Mouse (Mus musculus) liver, adult 2 months (tissue): ENCODE results near the gene Gfral. TPM values are rescaled to one million over a fixed set of nuclear protein-coding genes. Genes with fewer than 3 reads are reported as not detected.
"Not testable (repeated sequence)": the region's sequence is repeated elsewhere in the genome, so short reads cannot be mapped to it uniquely, and the experiment has no call there.

Source experiments
- DNase-seq: peaks from one replicate; pipeline ENCODE4 v3.0.0-alpha.2; 2011; ENCODE audit warnings: low read depth, low spot score; ENCODE audit errors: extremely low read depth
- H3K27ac ChIP-seq: fragments of 200-500 bp; replicated peaks from 2 replicates; pipeline ENCODE4 v1.5.1; 2012; ENCODE audit warnings: low read depth, mild to moderate bottlenecking, control low read depth, inconsistent platforms, low read length; ENCODE audit not compliant: insufficient read depth
- H3K27me3 ChIP-seq: fragments of 200-500 bp; 2 replicates; pipeline ENCODE4 v1.6.1; 2012; ENCODE audit warnings: mild to moderate bottlenecking, moderate library complexity, low read length, inconsistent platforms; ENCODE audit not compliant: control insufficient read depth, insufficient read depth
- H3K36me3 ChIP-seq: fragments of 200-500 bp; 2 replicates; pipeline ENCODE4 v1.6.1; 2012; ENCODE audit warnings: low read length, inconsistent platforms; ENCODE audit not compliant: control insufficient read depth, insufficient read depth
- H3K4me1 ChIP-seq: fragments of 200-500 bp; 2 replicates; pipeline ENCODE4 v1.6.1; 2011; ENCODE audit warnings: low read length; ENCODE audit not compliant: control insufficient read depth, insufficient read depth
- H3K4me3 ChIP-seq: fragments of 200-500 bp; 2 replicates; pipeline ENCODE4 v1.5.1; 2011; ENCODE audit warnings: low read depth, mild to moderate bottlenecking, control low read depth, low read length, moderate library complexity; ENCODE audit not compliant: insufficient read depth
- H3K79me2 ChIP-seq: fragments of 200-500 bp; 2 replicates; pipeline ENCODE4 v1.6.1; 2012; ENCODE audit warnings: inconsistent platforms, mild to moderate bottlenecking, low read length, moderate library complexity; ENCODE audit not compliant: control insufficient read depth, insufficient read depth
- H3K9ac ChIP-seq: fragments of 200-500 bp; 2 replicates; pipeline ENCODE4 v1.6.1; 2012; ENCODE audit warnings: low read depth, mild to moderate bottlenecking, control low read depth, inconsistent platforms, low read length
- CTCF ChIP-seq: fragments of 200-500 bp; IDR thresholded peaks from 2 replicates; pipeline ENCODE4 v1.5.1; 2011; ENCODE audit warnings: low read depth, low read length, control low read depth
- POLR2A ChIP-seq: fragments of 200-500 bp; IDR thresholded peaks from 2 replicates; pipeline ENCODE4 v1.6.1; 2011; ENCODE audit warnings: low read length, control low read depth; ENCODE audit not compliant: insufficient read depth; ENCODE audit errors: extremely low read depth
- WGBS: fragments of 180-500 bp; shearing (Covaris S2); methylation state at CpG from one replicate; pipeline ENCODE4 v1.1.7; 2018; 5-methylcytosine and 5-hydroxymethylcytosine counted together
- polyA plus RNA-seq: library from polyadenylated mRNA; depleted of rRNA; stranded (reverse); fragments of >200 nt; gene quantifications from 2 replicates; pipeline ENCODE4 v1.2.3, GENCODE M21; 2012; rRNA removed
- total RNA-seq: library from RNA; depleted of rRNA; stranded (reverse); fragments of >200 nt; gene quantifications from 2 replicates; pipeline ENCODE4 v1.2.3, GENCODE M21; 2014; rRNA removed

Gene Gfral
- total and polyA plus RNA-seq, 2 experiments: not detected

DNA sequence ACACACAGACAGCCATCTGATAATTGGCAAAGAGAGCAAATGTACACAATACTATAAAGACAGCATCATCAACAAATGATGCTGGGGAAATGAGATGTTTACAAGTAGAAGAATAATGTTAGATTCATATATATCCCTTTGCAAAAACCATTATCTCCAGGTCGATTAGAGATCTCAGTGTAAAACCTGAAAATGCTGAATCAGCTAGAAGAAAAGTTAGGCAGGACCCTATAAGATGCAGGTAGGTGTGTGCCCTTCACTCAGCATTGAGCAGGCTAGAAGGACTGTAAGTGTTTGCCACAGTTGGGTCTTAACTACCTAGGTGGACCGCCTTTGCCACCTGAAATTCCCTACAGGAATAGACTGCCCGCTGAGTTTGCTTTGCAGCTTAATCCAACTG lies 67.9 kb downstream of the Gfral start:
- Histone ChIP-seq H3K27me3 (no peaks in the 10 kb centered on the region), H3K27ac (no peak overlapping the region), H3K36me3 (no peaks in the 10 kb centered on the region), H3K9ac (no peak overlapping the region), H3K79me2 (no peaks in the 10 kb centered on the region), H3K4me3 (no peak overlapping the region), H3K4me1 (no peaks in the 10 kb centered on the region)
- WGBS: 64% methylated on average over 3 of the region's 3 CpGs
- no peak for TF ChIP-seq POLR2A
- TF ChIP-seq CTCF: no peak
- no peak for DNase-seq

DNA sequence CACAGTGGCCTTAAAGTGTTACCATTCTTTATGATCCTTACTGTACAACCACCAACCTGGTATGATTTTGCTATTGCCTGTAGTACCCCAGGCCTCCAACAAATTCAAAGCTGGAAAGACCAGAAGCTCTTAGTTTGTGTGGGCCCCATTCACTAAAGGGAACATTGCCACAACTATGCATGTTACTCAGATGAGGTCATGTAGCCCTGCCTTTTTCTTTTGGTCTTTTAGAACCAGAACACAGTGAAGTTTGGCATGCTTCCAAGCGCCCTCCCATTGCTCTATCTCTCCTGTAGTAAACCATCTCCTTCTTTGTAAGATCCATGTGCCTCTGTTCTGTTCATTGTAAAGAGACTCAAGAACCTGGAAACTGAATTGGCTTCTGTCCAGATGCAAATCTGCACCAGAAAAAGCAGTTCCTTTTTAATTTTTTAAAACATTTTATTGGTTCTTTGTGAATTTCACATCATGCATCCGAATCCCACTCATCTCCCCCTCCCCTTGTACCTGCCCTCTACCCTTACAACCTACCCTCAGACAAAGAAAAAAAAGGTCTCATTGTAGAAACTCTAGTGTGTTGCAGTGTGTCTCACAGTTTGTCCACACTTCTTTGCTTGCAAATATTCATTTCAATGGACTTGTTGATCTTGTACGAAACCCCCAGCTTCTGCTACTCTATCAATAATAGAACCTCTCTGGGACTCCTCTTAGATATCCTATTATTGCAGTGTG lies 74.9 kb downstream of the Gfral start:
- Histone ChIP-seq H3K9ac (no peak overlapping the region), H3K36me3 (no peaks in the 10 kb centered on the region), H3K79me2 (no peaks in the 10 kb centered on the region), H3K4me3 (no peak overlapping the region), H3K27me3 (no peaks in the 10 kb centered on the region), H3K27ac (no peak overlapping the region), H3K4me1 (no peaks in the 10 kb centered on the region)
- DNase-seq: no peak
- WGBS: 75% methylated on average over 3 of the region's 3 CpGs
- TF ChIP-seq POLR2A (no peak), CTCF (no peak)

DNA sequence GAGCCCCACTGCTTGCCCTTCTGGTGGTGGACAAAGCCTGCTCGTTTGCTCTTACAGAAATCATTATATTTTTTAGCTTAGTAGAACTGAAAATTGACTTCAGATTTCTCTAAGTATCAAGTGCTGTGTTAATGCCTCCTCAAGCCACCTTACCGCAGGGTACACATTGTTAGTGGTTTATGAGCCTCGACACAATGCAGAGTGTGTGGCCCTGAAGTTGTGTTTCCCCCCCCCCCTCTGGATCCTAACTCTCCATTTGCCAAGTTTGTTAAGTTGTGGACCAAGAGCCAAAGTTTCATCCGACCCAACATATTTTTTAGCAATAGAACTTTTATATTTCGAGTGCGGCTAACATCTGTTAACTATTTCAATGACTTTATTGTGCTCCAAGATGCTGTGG lies 79.4 kb downstream of the Gfral start:
- Histone ChIP-seq H3K9ac (no peak overlapping the region), H3K4me3 (no peak overlapping the region), H3K36me3 (no peaks in the 10 kb centered on the region), H3K27me3 (no peaks in the 10 kb centered on the region), H3K4me1 (no peaks in the 10 kb centered on the region), H3K79me2 (no peaks in the 10 kb centered on the region), H3K27ac (no peak overlapping the region)
- TF ChIP-seq CTCF (no peak), POLR2A (no peak)
- WGBS: 79% methylated on average over 6 of the region's 6 CpGs
- DNase-seq: no peak

DNA sequence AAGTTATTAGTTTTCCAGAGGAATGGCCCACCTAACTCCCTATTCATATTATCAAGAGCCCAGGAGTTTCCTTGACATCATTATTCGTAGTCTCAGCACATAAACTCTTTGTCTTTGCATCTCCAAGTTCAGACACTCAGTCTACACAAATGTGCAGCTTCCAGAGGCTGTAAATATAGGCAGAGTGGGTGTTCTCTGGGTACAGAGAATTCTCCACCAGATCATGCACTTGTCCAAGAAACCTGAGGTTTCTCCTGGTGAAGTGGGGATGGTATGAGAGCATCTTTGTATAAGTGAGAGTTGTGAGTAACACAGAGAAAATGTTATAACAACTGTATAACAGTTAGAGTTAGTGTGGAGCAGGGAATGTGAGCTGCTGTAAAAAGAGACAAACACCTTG lies 84.1 kb downstream of the Gfral start:
- DNase-seq: no peak
- Histone ChIP-seq H3K79me2 (no peaks in the 10 kb centered on the region), H3K27ac (no peak overlapping the region), H3K4me1 (peaks cover 1% of the 10 kb centered on the region; the same call in 1 of the 2 replicates), H3K27me3 (no peaks in the 10 kb centered on the region), H3K4me3 (no peak overlapping the region), H3K36me3 (no peaks in the 10 kb centered on the region), H3K9ac (no peak overlapping the region)
- TF ChIP-seq CTCF (no peak), POLR2A (no peak)
- WGBS: 60% methylated on average over 1 of the region's 1 CpGs

DNA sequence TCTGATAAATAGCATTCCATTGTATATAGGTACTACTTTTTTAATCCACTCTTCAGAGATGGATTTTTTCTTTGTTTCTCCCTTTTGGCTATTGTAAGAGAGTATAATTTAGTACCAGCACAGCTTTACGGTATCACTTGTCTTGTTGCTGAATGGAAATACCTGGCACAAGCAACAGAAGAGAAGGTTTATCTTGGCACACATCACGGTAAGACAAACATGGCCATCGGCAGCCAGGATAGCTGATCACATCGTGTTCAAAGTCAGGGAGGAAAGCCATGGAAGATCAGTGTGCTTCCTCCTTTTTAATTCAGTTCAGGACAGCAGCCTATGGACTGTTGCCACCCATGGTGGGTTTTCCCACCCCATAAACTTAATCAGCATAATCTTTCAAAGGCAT lies 89.2 kb downstream of the Gfral start:
- H3K79me2 ChIP-seq: no peaks in the 10 kb centered on the region
- WGBS: 17% methylated on average over 4 of the region's 4 CpGs
- H3K27me3 ChIP-seq: no peaks in the 10 kb centered on the region
- H3K9ac ChIP-seq: no peak overlapping the region
- TF ChIP-seq CTCF (no peak), POLR2A (no peak)
- DNase-seq: peak; percentile 80
- no peak overlapping the region for H3K4me3 ChIP-seq
- peaks cover 2% of the 10 kb centered on the region; the same call in 1 of the 2 replicates for H3K4me1 ChIP-seq
- H3K27ac ChIP-seq: no peak overlapping the region
- no peaks in the 10 kb centered on the region for H3K36me3 ChIP-seq

DNA sequence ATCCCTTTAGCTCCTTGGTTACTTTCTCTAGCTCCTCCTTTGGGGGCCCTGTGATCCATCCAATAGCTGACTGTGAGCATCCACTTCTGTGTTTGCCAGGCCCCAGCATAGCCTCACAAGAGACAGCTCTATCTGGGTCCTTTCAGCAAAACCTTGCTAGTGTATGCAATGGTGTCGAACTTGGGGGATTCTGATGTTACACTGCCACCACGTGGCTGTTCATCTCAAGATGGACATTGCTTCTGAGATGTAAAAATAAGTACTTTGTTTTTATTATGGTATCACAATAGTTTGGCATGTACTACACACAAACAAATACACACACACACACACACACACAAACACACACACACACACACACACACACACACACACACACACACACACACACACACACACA lies 90.6 kb downstream of the Gfral start:
- 1% methylated on average over 2 of the region's 2 CpGs for WGBS
- peak; percentile 35 for DNase-seq
- H3K4me3 ChIP-seq: not testable (repeated sequence)

More for the DNA sequence above, 90.6 kb downstream of the Gfral start:
- not testable (repeated sequence) for H3K27ac ChIP-seq, H3K9ac ChIP-seq, H3K4me1 ChIP-seq, H3K79me2 ChIP-seq, H3K36me3 ChIP-seq, H3K27me3 ChIP-seq
- peak; percentile 25; the same call in 1 of the 2 replicates for TF ChIP-seq CTCF

Other genes with a start within 250 kb of the Gfral start
- gene Hmgcll1, start 198.8 kb downstream of the Gfral start, total RNA-seq: 0.09 TPM in 1 of 2 replicates, not detected in the other
- gene Hmgcll1, start 198.8 kb downstream of the Gfral start, polyA plus RNA-seq: 0.02 TPM in 1 of 2 replicates, not detected in the other
- 0.07 and 0.09 TPM in 2 replicates for gene Hcrtr2, start 110.2 kb upstream of the Gfral start, total RNA-seq
- gene Hcrtr2, start 110.2 kb upstream of the Gfral start, polyA plus RNA-seq: not detected in 2 replicates